Mouse (Mus musculus) hindbrain, embryonic 16.5 days (tissue): ENCODE data around the gene Hmgxb4. TPM values are rescaled to one million over a fixed set of nuclear protein-coding genes. Genes with fewer than 3 reads are reported as not detected.

Experiments
- ATAC-seq: fragments of 200-750 bp; cut with Nextera tagmentation; 2 replicates; pipeline ENCODE4 v1.8.0; 2017; ENCODE audit warnings: moderate TSS enrichment, moderate library complexity
- H3K27ac ChIP-seq: fragments of 300-500 bp; sonication (generic); 2 replicates; pipeline ENCODE4 v1.5.1; 2014; ENCODE audit warnings: low read depth, mild to moderate bottlenecking, control low read depth, low read length, moderate library complexity
- H3K27me3 ChIP-seq: fragments of 300-500 bp; sonication (generic); replicated peaks from 2 replicates; pipeline ENCODE4 v1.6.1; 2014; ENCODE audit warnings: low read length; ENCODE audit not compliant: control insufficient read depth, insufficient read depth
- H3K36me3 ChIP-seq: fragments of 300-500 bp; sonication (generic); 2 replicates; pipeline ENCODE4 v1.6.1; 2014; ENCODE audit warnings: mild to moderate bottlenecking, low read length, moderate library complexity, mixed read lengths; ENCODE audit not compliant: control insufficient read depth, insufficient read depth
- H3K4me1 ChIP-seq: fragments of 300-500 bp; sonication (generic); 2 replicates; pipeline ENCODE4 v1.6.1; 2014; ENCODE audit warnings: low read depth, low read length; ENCODE audit not compliant: control insufficient read depth, insufficient read depth
- H3K4me2 ChIP-seq: fragments of 300-500 bp; sonication (generic); 2 replicates; pipeline ENCODE4 v1.6.1; 2014; ENCODE audit warnings: mild to moderate bottlenecking, low read length, control low read depth, moderate library complexity
- H3K4me3 ChIP-seq: fragments of 300-500 bp; sonication (generic); 2 replicates; pipeline ENCODE4 v1.5.1; 2014; ENCODE audit warnings: mild to moderate bottlenecking, low read length, control low read depth, moderate library complexity
- H3K9ac ChIP-seq: fragments of 300-500 bp; sonication (generic); 2 replicates; pipeline ENCODE4 v1.6.1; 2014; ENCODE audit warnings: low read depth, mild to moderate bottlenecking, control low read depth, low read length, moderate library complexity
- H3K9me3 ChIP-seq: fragments of 300-500 bp; sonication (generic); 2 replicates; pipeline ENCODE4 v1.6.1; 2014; ENCODE audit warnings: mild to moderate bottlenecking, low read length, moderate library complexity; ENCODE audit not compliant: control insufficient read depth
- WGBS: fragments of 180-500 bp; shearing (Covaris S2); extraction: QIAGEN DNeasy Blood & Tissue Kit; methylation state at CpG from one replicate; pipeline ENCODE4 v1.1.7; 2014; 5-methylcytosine and 5-hydroxymethylcytosine counted together
- polyA plus RNA-seq: library from polyadenylated mRNA; unstranded; fragments of >200 nt; fragmentation: Nextera tagmentation; extraction: Ambion mirVana; gene quantifications from 2 replicates; pipeline ENCODE4 v1.2.1, GENCODE M21; 2015

Hmgxb4 gene
- polyA plus RNA-seq, 1 experiment from 2014 or later: 34.2 TPM

- no peak overlapping the region for H3K4me2 ChIP-seq
- H3K27ac ChIP-seq: no peak overlapping the region
- ATAC-seq: no peak
- H3K9me3 ChIP-seq: no peaks in the 10 kb centered on the region
- H3K4me3 ChIP-seq: no peak overlapping the region
- H3K27me3 ChIP-seq: no peaks in the 10 kb centered on the region
- peaks cover 7% of the 10 kb centered on the region; the same call in 1 of the 2 replicates for H3K36me3 ChIP-seq
- no peaks in the 10 kb centered on the region for H3K4me1 ChIP-seq
- no peak overlapping the region for H3K9ac ChIP-seq
- 44% methylated on average over 2 of the region's 2 CpGs for WGBS
Observed at GRCm38 (mm10) chr8:75013557-75013956, 20.4 kb downstream of the Hmgxb4 start.

- WGBS: 79% methylated on average over 3 of the region's 3 CpGs
- Histone ChIP-seq H3K9me3 (no peaks in the 10 kb centered on the region), H3K4me2 (no peak overlapping the region), H3K36me3 (peaks cover 4% of the 10 kb centered on the region; the same call in 1 of the 2 replicates), H3K9ac (no peak overlapping the region), H3K4me3 (no peak overlapping the region), H3K4me1 (no peaks in the 10 kb centered on the region), H3K27ac (no peak overlapping the region), H3K27me3 (no peaks in the 10 kb centered on the region)
- no peak for ATAC-seq
Observed at GRCm38 (mm10) chr8:75013964-75014363, 20.8 kb downstream of the Hmgxb4 start.

GRCm38 (mm10) chr8:75015981-75016380 lies 22.8 kb downstream of the Hmgxb4 start:
- no peak for ATAC-seq
- Histone ChIP-seq H3K4me2 (no peak overlapping the region), H3K27ac (no peak overlapping the region), H3K4me3 (no peak overlapping the region), H3K9me3 (no peaks in the 10 kb centered on the region), H3K27me3 (no peaks in the 10 kb centered on the region), H3K36me3 (0 out of 2 replicates have a peak, but pooled peaks cover 2% of the 10 kb centered on the region), H3K4me1 (no peaks in the 10 kb centered on the region), H3K9ac (no peak overlapping the region)
- WGBS: 49% methylated on average over 2 of the region's 2 CpGs

- no peak for ATAC-seq
Observed at GRCm38 (mm10) chr8:75016422-75016821, 23.3 kb downstream of the Hmgxb4 start.

GRCm38 (mm10) chr8:75018274-75018972 lies 25.3 kb downstream of the Hmgxb4 start:
- Histone ChIP-seq H3K27ac (no peak overlapping the region), H3K4me3 (no peak overlapping the region), H3K27me3 (no peaks in the 10 kb centered on the region), H3K4me1 (no peaks in the 10 kb centered on the region), H3K9ac (no peak overlapping the region), H3K36me3 (peaks cover 11% of the 10 kb centered on the region), H3K9me3 (no peaks in the 10 kb centered on the region), H3K4me2 (no peak overlapping the region)
- WGBS: 36% methylated on average over 5 of the region's 5 CpGs
- ATAC-seq: no peak

More at GRCm38 (mm10) chr8:75016422-75016821, 23.3 kb downstream of the Hmgxb4 start:
- H3K4me2 ChIP-seq: no peak overlapping the region
- no peak overlapping the region for H3K27ac ChIP-seq
- H3K9ac ChIP-seq: no peak overlapping the region
- 94% methylated on average over 1 of the region's 1 CpGs for WGBS
- no peak overlapping the region for H3K4me3 ChIP-seq
- no peaks in the 10 kb centered on the region for H3K9me3 ChIP-seq
- peaks cover 2% of the 10 kb centered on the region; the same call in 1 of the 2 replicates for H3K36me3 ChIP-seq
- no peaks in the 10 kb centered on the region for H3K27me3 ChIP-seq
- H3K4me1 ChIP-seq: no peaks in the 10 kb centered on the region

GRCm38 (mm10) chr8:75023660-75024316 lies 30.6 kb downstream of the Hmgxb4 start:
- H3K27ac ChIP-seq: no peak overlapping the region
- H3K27me3 ChIP-seq: no peaks in the 10 kb centered on the region
- no peak overlapping the region for H3K4me2 ChIP-seq
- H3K9me3 ChIP-seq: no peaks in the 10 kb centered on the region
- no peak overlapping the region for H3K4me3 ChIP-seq
- H3K4me1 ChIP-seq: no peaks in the 10 kb centered on the region
- 90% methylated on average over 3 of the region's 3 CpGs for WGBS
- H3K36me3 ChIP-seq: peaks cover 39% of the 10 kb centered on the region
- no peak overlapping the region for H3K9ac ChIP-seq
- ATAC-seq: no peak

GRCm38 (mm10) chr8:75025809-75026208 lies 32.7 kb downstream of the Hmgxb4 start:
- Histone ChIP-seq H3K27me3 (no peaks in the 10 kb centered on the region), H3K4me1 (no peaks in the 10 kb centered on the region), H3K36me3 (peaks cover 37% of the 10 kb centered on the region), H3K27ac (no peak overlapping the region), H3K4me2 (no peak overlapping the region), H3K4me3 (no peak overlapping the region), H3K9ac (no peak overlapping the region), H3K9me3 (no peaks in the 10 kb centered on the region)
- no peak for ATAC-seq
- 97% methylated on average over 4 of the region's 4 CpGs for WGBS

- 96% methylated on average over 3 of the region's 3 CpGs for WGBS
- no peak overlapping the region for H3K27ac ChIP-seq
- H3K4me1 ChIP-seq: peaks cover 9% of the 10 kb centered on the region
- no peaks in the 10 kb centered on the region for H3K27me3 ChIP-seq
- H3K4me3 ChIP-seq: no peak overlapping the region
- H3K9ac ChIP-seq: no peak overlapping the region
- no peak overlapping the region for H3K4me2 ChIP-seq
- no peak for ATAC-seq
- peaks cover 13% of the 10 kb centered on the region for H3K36me3 ChIP-seq
- H3K9me3 ChIP-seq: no peaks in the 10 kb centered on the region
Observed at GRCm38 (mm10) chr8:75030453-75031024, 37.4 kb downstream of the Hmgxb4 start.

GRCm38 (mm10) chr8:75032961-75033360 lies 39.8 kb downstream of the Hmgxb4 start:
- no peaks in the 10 kb centered on the region for H3K9me3 ChIP-seq
- H3K9ac ChIP-seq: peak overlapping the region; percentile 70; the same call in 1 of the 2 replicates
- WGBS: 60% methylated on average over 5 of the region's 5 CpGs
- peaks cover 9% of the 10 kb centered on the region for H3K4me1 ChIP-seq
- no peak for ATAC-seq
- peak overlapping the region; percentile 72 for H3K4me3 ChIP-seq
- H3K27me3 ChIP-seq: no peaks in the 10 kb centered on the region
- peak overlapping the region; percentile 68 for H3K4me2 ChIP-seq
- H3K36me3 ChIP-seq: no peaks in the 10 kb centered on the region
- H3K27ac ChIP-seq: peak overlapping the region; percentile 25; the same call in 1 of the 2 replicates
